Mouse (Mus musculus): Measurements from ENCODE around the gene Snap91.

GRCm38 (mm10) chr9:86829034-86829433, 51.4 kb downstream of the Snap91 start:
- TF ChIP-seq CTCF (IDR thresholded peaks at IDR 0.05; ENCODE audit: low read depth), result no peak
- TF ChIP-seq EP300 (IDR thresholded peaks at IDR 0.05; ENCODE audit: low read depth), result no peak

Measured in liver, postnatal 0 days (tissue).